Mouse (Mus musculus) heart, adult 10 weeks (tissue): ENCODE measurements around the gene Lats2. TPM values are rescaled to one million over a fixed set of nuclear protein-coding genes. Genes with fewer than 3 reads are reported as not detected.

ENCODE experiments used
- polyA plus RNA-seq: library from polyadenylated mRNA; stranded (reverse); fragments of 350-450 nt; fragmentation: Illumina TruSeq; extraction: RNeasy Lipid Tissue Mini Kit (QIAGEN cat#74804); gene quantifications from one replicate; pipeline ENCODE4 v1.2.3, GENCODE M21; 2014; ENCODE audit warnings: low read depth, low replicate concordance

The Lats2 gene
- polyA plus RNA-seq: 21.7 TPM

GRCm38 (mm10) chr14:57758237-57758636, at the start of gene Lats2:
Gene Lats2, minus strand, starts transcription at chr14:57758388.

GRCm38 (mm10) chr14:57797991-57798931, 40.1 kb upstream of the Lats2 start, which contains the start of gene Sap18:
Gene Sap18, plus strand, starts transcription at chr14:57798180.

GRCm38 (mm10) chr14:57746001-57746771, 12.0 kb downstream of the Lats2 start, which contains the start of gene Gm49361:
Gene Gm49361, minus strand, starts transcription at chr14:57746103.

GRCm38 (mm10) chr14:57664822-57665627, 93.2 kb downstream of the Lats2 start, which contains the start of gene Xpo4:
Gene Xpo4, minus strand, starts transcription at chr14:57665430.

Other genes with a start within 250 kb of the Lats2 start
- 4.5 TPM for gene Il17d, start 233.6 kb downstream of the Lats2 start, polyA plus RNA-seq
- 51.0 TPM for gene Eef1akmt1, start 186.8 kb downstream of the Lats2 start, polyA plus RNA-seq
- gene Xpo4, start 93.0 kb downstream of the Lats2 start, polyA plus RNA-seq: 7.1 TPM
- gene Gm49361, start 12.3 kb downstream of the Lats2 start, polyA plus RNA-seq: not detected
- gene Sap18, start 39.8 kb upstream of the Lats2 start, polyA plus RNA-seq: 119 TPM
- not detected for gene Ska3, start 67.8 kb upstream of the Lats2 start, polyA plus RNA-seq
- gene Mrpl57, start 67.8 kb upstream of the Lats2 start, polyA plus RNA-seq: 48.7 TPM
- gene Zdhhc20, start 131.9 kb upstream of the Lats2 start, polyA plus RNA-seq: 10.3 TPM
- gene Micu2, start 240.9 kb upstream of the Lats2 start, polyA plus RNA-seq: 81.6 TPM